Mouse (Mus musculus): Measurements from ENCODE around the gene Npy5r. TPM values are rescaled to one million over a fixed set of nuclear protein-coding genes. Genes with fewer than 3 reads are reported as not detected.

The Npy5r gene
- 0.07 and 0.17 TPM in 2 replicates for polyA plus RNA-seq (2015; fragmentation: Nextera tagmentation; extraction: Ambion mirVana)

DNA sequence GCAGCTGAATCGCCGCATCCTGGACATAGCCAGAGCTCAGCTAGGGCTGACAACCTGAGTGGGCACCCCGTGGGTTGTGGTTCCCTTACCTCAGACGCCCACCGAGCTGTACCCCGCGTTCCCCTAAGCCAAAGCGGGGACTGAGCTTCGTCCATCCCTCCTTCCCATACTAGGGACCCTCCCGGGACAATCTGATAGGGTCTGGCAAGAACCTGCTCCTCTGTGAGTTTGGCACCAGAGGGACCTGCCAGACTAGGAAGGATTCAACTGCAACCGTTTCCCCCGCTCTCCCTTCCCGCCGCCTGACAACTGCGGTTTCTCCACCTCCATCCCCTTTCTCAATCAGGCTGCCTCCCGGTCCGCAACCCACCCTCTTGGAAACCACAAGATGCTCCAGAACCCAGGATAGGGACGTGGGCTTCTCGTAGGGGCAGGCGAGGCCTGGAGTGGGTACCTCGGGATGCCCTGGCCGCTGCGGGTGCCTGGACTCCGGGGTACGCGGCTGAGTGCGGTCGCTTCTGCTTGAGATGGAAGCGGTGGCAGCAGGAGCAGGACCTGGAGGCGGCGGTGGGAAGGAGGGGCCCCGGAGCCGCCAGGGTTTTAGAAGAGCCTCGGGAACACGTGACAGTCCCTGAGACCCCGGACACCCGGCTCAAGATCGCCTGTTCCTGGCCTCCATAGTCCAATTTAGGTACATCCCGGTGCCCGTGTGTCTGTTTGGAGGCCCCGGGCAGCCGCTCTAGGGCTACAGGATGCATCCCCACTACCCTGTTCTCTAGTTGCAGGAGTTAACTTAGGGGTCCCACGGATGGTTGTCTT lies at the start of gene Npy5r:
TSS of gene Npy5r (minus strand) at position 618 of the 819 bp plus-strand sequence.
- H3K27me3 ChIP-seq: peaks cover 21% of the 10 kb centered on the region
- H3K9me3 ChIP-seq: no peaks in the 10 kb centered on the region
- H3K9ac ChIP-seq: no peak within 1 kb of the TSS
- peak within 1 kb of the TSS; percentile 63 for H3K4me2 ChIP-seq
- H3K36me3 ChIP-seq: no peaks in the 10 kb centered on the region
- peak within 1 kb of the TSS; percentile 36 for H3K4me3 ChIP-seq
- no peak for ATAC-seq (ENCODE audit: insufficient number of reproducible peaks, low FRiP score, low TSS enrichment, low read depth)
- peaks cover 6% of the 10 kb centered on the region; the same call in 1 of the 2 replicates for H3K4me1 ChIP-seq
- H3K27ac ChIP-seq: no peak within 1 kb of the TSS
- WGBS: 2% methylated on average over 43 of the region's 43 CpGs

GRCm38 (mm10) chr8:66731957-66732356 lies 44.0 kb upstream of the Npy5r start:
- Histone ChIP-seq H3K27me3 (no peaks in the 10 kb centered on the region), H3K4me3 (no peak overlapping the region), H3K4me1 (no peaks in the 10 kb centered on the region), H3K9me3 (no peaks in the 10 kb centered on the region), H3K27ac (no peak overlapping the region), H3K36me3 (no peaks in the 10 kb centered on the region), H3K4me2 (no peak overlapping the region), H3K9ac (no peak overlapping the region)
- 51% methylated on average over 5 of the region's 5 CpGs for whole genome bisulfite sequencing
- no peak for ATAC-seq (ENCODE audit: insufficient number of reproducible peaks, low FRiP score, low TSS enrichment, low read depth)

GRCm38 (mm10) chr8:66729446-66729845 lies 41.5 kb upstream of the Npy5r start:
- Histone ChIP-seq H3K4me1 (no peaks in the 10 kb centered on the region), H3K9ac (no peak overlapping the region), H3K4me2 (no peak overlapping the region), H3K9me3 (no peaks in the 10 kb centered on the region), H3K27ac (no peak overlapping the region), H3K4me3 (no peak overlapping the region), H3K36me3 (no peaks in the 10 kb centered on the region), H3K27me3 (no peaks in the 10 kb centered on the region)
- 43% methylated on average over 7 of the region's 7 CpGs for whole genome bisulfite sequencing
- no peak for ATAC-seq (ENCODE audit: insufficient number of reproducible peaks, low FRiP score, low TSS enrichment, low read depth)

- 71% methylated on average over 2 of the region's 2 CpGs for WGBS
- Histone ChIP-seq H3K4me2 (no peak overlapping the region), H3K36me3 (no peaks in the 10 kb centered on the region), H3K9me3 (no peaks in the 10 kb centered on the region), H3K9ac (no peak overlapping the region), H3K4me1 (no peaks in the 10 kb centered on the region), H3K4me3 (no peak overlapping the region), H3K27me3 (no peaks in the 10 kb centered on the region), H3K27ac (no peak overlapping the region)
- ATAC-seq (ENCODE audit: insufficient number of reproducible peaks, low FRiP score, low TSS enrichment, low read depth): no peak
These were observed 34.9 kb upstream of the Npy5r start for GRCm38 (mm10) chr8:66722835-66723234.

- H3K9ac ChIP-seq: no peak overlapping the region
These were observed 26.5 kb upstream of the Npy5r start for GRCm38 (mm10) chr8:66714324-66714975.

GRCm38 (mm10) chr8:66698782-66699181 lies 10.9 kb upstream of the Npy5r start:
- H3K36me3 ChIP-seq: no peaks in the 10 kb centered on the region
- WGBS: 68% methylated on average over 7 of the region's 7 CpGs
- no peak overlapping the region for H3K4me3 ChIP-seq
- H3K4me1 ChIP-seq: peaks cover 6% of the 10 kb centered on the region; the same call in 1 of the 2 replicates
- H3K9ac ChIP-seq: no peak overlapping the region
- H3K9me3 ChIP-seq: no peaks in the 10 kb centered on the region
- H3K27ac ChIP-seq: no peak overlapping the region
- H3K4me2 ChIP-seq: no peak overlapping the region
- ATAC-seq (ENCODE audit: insufficient number of reproducible peaks, low FRiP score, low TSS enrichment, low read depth): no peak
- H3K27me3 ChIP-seq: peaks cover 33% of the 10 kb centered on the region

More at GRCm38 (mm10) chr8:66714324-66714975, 26.5 kb upstream of the Npy5r start:
- 87% methylated on average over 7 of the region's 7 CpGs for WGBS
- Histone ChIP-seq H3K4me1 (no peaks in the 10 kb centered on the region), H3K4me2 (no peak overlapping the region), H3K9me3 (no peaks in the 10 kb centered on the region), H3K4me3 (no peak overlapping the region), H3K27ac (no peak overlapping the region), H3K36me3 (no peaks in the 10 kb centered on the region), H3K27me3 (no peaks in the 10 kb centered on the region)
- ATAC-seq (ENCODE audit: insufficient number of reproducible peaks, low FRiP score, low TSS enrichment, low read depth): no peak

DNA sequence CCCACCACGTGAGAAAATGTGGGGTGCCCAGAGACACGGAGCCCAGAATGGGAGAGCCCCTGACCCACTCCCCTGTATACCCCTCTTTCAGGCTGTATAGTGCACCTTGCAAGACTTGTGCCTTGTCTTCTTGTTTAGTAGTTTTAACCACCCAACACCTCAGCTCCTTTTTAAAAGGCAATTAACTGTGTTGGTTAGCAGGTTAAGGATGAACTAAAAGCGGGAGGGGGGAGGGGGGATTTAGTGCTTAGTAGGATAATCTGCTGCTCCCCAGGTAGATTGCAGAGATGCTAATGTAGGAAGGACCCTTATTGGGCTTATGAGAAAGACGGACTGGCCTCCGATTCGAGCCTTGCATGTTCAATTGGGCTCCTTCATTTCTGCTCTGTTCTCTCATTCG lies 10.1 kb upstream of the Npy5r start:
- Histone ChIP-seq H3K9ac (no peak overlapping the region), H3K27me3 (peaks cover 33% of the 10 kb centered on the region), H3K27ac (no peak overlapping the region), H3K4me3 (peak overlapping the region; percentile 35; the same call in 1 of the 2 replicates), H3K36me3 (no peaks in the 10 kb centered on the region), H3K9me3 (no peaks in the 10 kb centered on the region), H3K4me2 (peak overlapping the region; percentile 66), H3K4me1 (peaks cover 6% of the 10 kb centered on the region; the same call in 1 of the 2 replicates)
- WGBS: 7% methylated on average over 7 of the region's 7 CpGs
- ATAC-seq (ENCODE audit: insufficient number of reproducible peaks, low FRiP score, low TSS enrichment, low read depth): no peak

GRCm38 (mm10) chr8:66696970-66697843 lies 9.3 kb upstream of the Npy5r start, which contains the start of gene Npy1r:
TSS of gene Npy1r (plus strand) at chr8:66697192.
- H3K9ac ChIP-seq: no peak within 1 kb of the TSS
- no peak for ATAC-seq (ENCODE audit: insufficient number of reproducible peaks, low FRiP score, low TSS enrichment, low read depth)

DNA sequence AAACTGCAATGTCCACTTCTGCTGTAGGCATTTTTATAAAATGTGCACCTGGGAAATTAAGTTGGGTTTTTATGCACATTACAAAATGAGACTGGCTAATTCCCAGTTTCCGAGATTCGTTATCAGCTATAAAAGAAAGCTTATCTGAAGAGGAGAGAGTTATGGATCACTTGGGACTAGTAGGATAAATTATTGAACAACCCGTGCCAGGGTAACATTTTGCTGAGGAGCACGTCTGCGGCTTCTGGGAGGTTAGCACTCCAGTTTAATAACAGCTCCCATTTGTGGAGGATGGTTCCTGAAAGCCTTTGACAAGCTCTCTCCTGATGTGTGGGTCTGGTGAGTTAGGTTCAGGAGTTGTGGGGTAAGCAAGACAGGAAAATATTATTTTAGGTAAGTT lies 2.5 kb upstream of the Npy5r start:
- H3K4me3 ChIP-seq: no peak overlapping the region
- H3K9ac ChIP-seq: no peak overlapping the region
- H3K27ac ChIP-seq: no peak overlapping the region
- H3K27me3 ChIP-seq: peaks cover 21% of the 10 kb centered on the region
- no peak overlapping the region for H3K4me2 ChIP-seq
- H3K9me3 ChIP-seq: no peaks in the 10 kb centered on the region
- WGBS: 57% methylated on average over 5 of the region's 5 CpGs
- no peak for ATAC-seq (ENCODE audit: insufficient number of reproducible peaks, low FRiP score, low TSS enrichment, low read depth)
- H3K4me1 ChIP-seq: peaks cover 6% of the 10 kb centered on the region; the same call in 1 of the 2 replicates
- H3K36me3 ChIP-seq: no peaks in the 10 kb centered on the region

More at GRCm38 (mm10) chr8:66696970-66697843, 9.3 kb upstream of the Npy5r start, which contains the start of gene Npy1r:
- 1% methylated on average over 30 of the region's 30 CpGs for WGBS
- Histone ChIP-seq H3K4me2 (peak within 1 kb of the TSS; percentile 66), H3K9me3 (no peaks in the 10 kb centered on the region), H3K36me3 (no peaks in the 10 kb centered on the region), H3K4me1 (peaks cover 6% of the 10 kb centered on the region; the same call in 1 of the 2 replicates), H3K27me3 (peaks cover 33% of the 10 kb centered on the region), H3K4me3 (peak within 1 kb of the TSS; percentile 35), H3K27ac (no peak within 1 kb of the TSS)

DNA sequence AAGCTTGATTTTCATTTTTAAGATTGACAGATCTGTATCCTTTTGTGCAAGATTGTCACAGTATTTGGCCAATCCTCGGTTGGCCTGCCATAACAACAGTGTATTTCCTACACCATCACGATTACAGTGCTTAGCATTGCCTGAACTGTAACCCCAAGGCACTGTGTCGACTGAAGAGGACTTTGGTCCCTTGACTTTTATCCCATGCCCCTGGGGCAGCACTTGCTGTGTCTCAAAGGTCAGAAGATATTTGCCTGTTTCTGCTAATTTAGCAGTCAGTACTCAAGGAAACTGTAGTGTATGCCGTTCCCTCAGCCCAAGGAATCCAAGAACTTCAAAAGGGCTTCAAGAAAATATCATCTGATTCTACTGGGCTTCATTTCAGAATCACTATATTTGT lies 871 bp upstream of the Npy5r start:
- ATAC-seq (ENCODE audit: insufficient number of reproducible peaks, low FRiP score, low TSS enrichment, low read depth): no peak
- peaks cover 21% of the 10 kb centered on the region for H3K27me3 ChIP-seq
- 48% methylated on average over 4 of the region's 4 CpGs for WGBS

DNA sequence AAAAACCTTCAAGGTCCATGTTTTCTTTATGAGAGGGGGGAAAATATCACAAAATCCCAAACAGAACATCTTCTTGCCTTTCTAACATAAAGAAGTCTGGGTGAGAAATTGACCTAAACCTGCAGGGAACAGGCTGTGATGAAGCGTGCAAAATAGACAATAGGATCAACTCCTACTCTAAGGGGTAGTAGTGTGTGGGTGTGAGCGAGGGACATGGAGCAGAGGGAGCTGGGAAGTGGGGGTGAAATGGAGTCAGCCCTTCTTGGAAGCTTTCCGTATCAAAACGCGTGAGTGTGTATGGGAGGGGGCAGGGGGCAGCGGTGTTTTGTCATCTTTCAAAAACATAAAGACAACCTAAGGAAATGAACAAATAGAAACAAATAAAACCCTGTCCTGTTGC lies 467 bp upstream of the Npy5r start:
- Histone ChIP-seq H3K4me3 (no peak overlapping the region; the same call in 1 of the 2 replicates), H3K9me3 (no peaks in the 10 kb centered on the region), H3K9ac (no peak overlapping the region), H3K27ac (no peak overlapping the region), H3K27me3 (peaks cover 21% of the 10 kb centered on the region), H3K4me2 (no peak overlapping the region), H3K36me3 (no peaks in the 10 kb centered on the region), H3K4me1 (peaks cover 6% of the 10 kb centered on the region; the same call in 1 of the 2 replicates)
- 58% methylated on average over 6 of the region's 6 CpGs for WGBS
- ATAC-seq (ENCODE audit: insufficient number of reproducible peaks, low FRiP score, low TSS enrichment, low read depth): no peak

More for the DNA sequence above, 871 bp upstream of the Npy5r start:
- H3K27ac ChIP-seq: no peak overlapping the region
- peaks cover 6% of the 10 kb centered on the region; the same call in 1 of the 2 replicates for H3K4me1 ChIP-seq
- H3K4me2 ChIP-seq: no peak overlapping the region
- H3K4me3 ChIP-seq: no peak overlapping the region
- no peaks in the 10 kb centered on the region for H3K36me3 ChIP-seq
- no peaks in the 10 kb centered on the region for H3K9me3 ChIP-seq
- H3K9ac ChIP-seq: no peak overlapping the region
